Mouse (Mus musculus): ENCODE measurements around the gene Hap1. TPM values are rescaled to one million over a fixed set of nuclear protein-coding genes. Genes with fewer than 3 reads are reported as not detected.
"Not testable (repeated sequence)": the region's sequence is repeated elsewhere in the genome, so short reads cannot be mapped to it uniquely, and the experiment has no call there.

Gene Hap1
- polyA plus RNA-seq, 1 experiment from 2014 or later = 13.8 TPM

DNA sequence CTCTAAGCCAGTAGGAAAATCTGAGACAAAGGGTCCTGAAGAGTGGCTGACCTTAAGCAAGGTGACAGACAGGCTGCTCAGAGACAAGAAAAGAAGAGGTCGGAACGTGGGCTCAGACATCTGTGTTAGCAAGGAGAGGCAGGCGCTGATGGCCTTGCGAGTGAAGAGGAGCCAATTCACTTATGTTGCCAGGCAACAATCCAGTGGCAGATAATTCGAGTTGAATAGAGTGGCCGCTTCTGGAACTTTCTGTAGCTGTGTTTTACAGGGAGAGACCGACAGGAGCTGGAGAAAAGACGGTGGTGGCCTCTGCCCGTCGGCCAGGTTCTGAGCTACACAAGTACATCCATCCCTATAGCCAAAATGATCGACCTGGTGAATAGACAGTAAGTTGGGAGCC, 28.6 kb downstream of the Hap1 start:
- Histone ChIP-seq H3K9me3 (replicated peaks; ENCODE audit: low read length) (no peaks in the 10 kb centered on the region), H3K36me3 (ENCODE audit: insufficient read depth, low read length) (peaks cover 5% of the 10 kb centered on the region; the same call in 1 of the 2 replicates), H3K4me3 (replicated peaks; ENCODE audit: low read depth, low read length) (no peak overlapping the region), H3K4me1 (replicated peaks; ENCODE audit: insufficient read depth, low read length) (no peaks in the 10 kb centered on the region), H3K9ac (ENCODE audit: low read depth, low read length) (no peak overlapping the region), H3K27ac (no peak overlapping the region), H3K27me3 (ENCODE audit: insufficient read depth, low read length) (no peaks in the 10 kb centered on the region), H3K4me2 (ENCODE audit: low read length) (no peak overlapping the region)
- DNase-seq (ENCODE audit: low spot score) (no peak), ATAC-seq (replicated peaks; ENCODE audit: low FRiP score, low read depth) (no peak)
- no peak for TF ChIP-seq CTCF (IDR thresholded peaks at IDR 0.05; ENCODE audit: low read depth)
- whole genome bisulfite sequencing = 84% methylated on average over 11 of the region's 11 CpGs

DNA sequence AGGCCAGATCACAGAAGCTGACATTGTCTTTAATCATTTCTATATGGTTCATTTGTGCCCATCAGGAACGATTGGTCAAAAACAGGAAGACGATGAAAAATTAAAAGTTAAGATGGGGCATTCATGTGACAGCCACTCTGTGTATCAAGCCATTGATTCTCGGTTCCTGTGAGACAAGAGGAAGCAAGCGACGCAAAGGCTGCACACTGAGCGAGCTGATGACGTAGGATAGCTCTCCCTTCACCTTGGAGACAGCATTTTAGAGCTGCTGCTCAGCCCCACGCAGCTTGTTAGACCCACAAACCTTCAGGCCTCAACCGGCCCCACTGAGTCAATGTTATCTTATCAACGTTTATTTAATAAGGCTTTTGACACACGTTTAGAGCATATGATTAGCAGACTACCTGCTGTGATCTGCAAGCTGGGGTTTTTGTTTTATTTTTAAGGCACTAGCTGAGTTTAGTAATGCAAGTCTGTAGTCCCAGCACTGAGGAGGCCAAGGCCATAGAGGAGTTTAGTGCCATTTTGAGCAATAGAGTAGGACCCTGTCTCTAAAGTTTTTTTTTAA, 30.8 kb downstream of the Hap1 start:
- WGBS = 84% methylated on average over 11 of the region's 11 CpGs
- Histone ChIP-seq H3K27ac (no peak overlapping the region), H3K36me3 (ENCODE audit: insufficient read depth, low read length) (peaks cover 17% of the 10 kb centered on the region), H3K9me3 (replicated peaks; ENCODE audit: low read length) (no peaks in the 10 kb centered on the region), H3K4me2 (ENCODE audit: low read length) (no peak overlapping the region), H3K4me1 (replicated peaks; ENCODE audit: insufficient read depth, low read length) (no peaks in the 10 kb centered on the region), H3K4me3 (replicated peaks; ENCODE audit: low read depth, low read length) (no peak overlapping the region), H3K9ac (ENCODE audit: low read depth, low read length) (no peak overlapping the region), H3K27me3 (ENCODE audit: insufficient read depth, low read length) (no peaks in the 10 kb centered on the region)
- DNase-seq (ENCODE audit: low spot score) = no peak
- ATAC-seq (replicated peaks; ENCODE audit: low FRiP score, low read depth) = no peak
- TF ChIP-seq CTCF (IDR thresholded peaks at IDR 0.05; ENCODE audit: low read depth) = no peak

DNA sequence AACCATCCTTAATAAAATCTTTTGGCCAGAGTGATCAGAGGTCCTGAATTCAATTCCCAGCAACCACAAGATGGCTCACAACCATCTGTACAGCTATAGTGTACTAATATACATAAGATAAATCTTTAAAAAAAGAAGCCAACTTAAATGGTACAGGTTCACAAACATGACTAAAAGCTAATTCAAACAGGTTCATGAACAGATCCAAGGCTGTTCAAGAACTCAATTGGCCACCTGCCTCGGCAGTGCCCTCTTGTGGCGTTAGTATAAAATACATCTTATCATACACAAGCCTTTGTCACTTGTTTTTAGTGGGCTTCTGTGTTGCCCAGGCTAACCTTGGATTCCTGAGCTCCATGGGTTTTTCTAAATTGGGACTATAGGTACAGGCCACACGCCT, 32.4 kb downstream of the Hap1 start:
- ATAC-seq (replicated peaks; ENCODE audit: low FRiP score, low read depth) (no peak), DNase-seq (ENCODE audit: low spot score) (peak; percentile 85)

DNA sequence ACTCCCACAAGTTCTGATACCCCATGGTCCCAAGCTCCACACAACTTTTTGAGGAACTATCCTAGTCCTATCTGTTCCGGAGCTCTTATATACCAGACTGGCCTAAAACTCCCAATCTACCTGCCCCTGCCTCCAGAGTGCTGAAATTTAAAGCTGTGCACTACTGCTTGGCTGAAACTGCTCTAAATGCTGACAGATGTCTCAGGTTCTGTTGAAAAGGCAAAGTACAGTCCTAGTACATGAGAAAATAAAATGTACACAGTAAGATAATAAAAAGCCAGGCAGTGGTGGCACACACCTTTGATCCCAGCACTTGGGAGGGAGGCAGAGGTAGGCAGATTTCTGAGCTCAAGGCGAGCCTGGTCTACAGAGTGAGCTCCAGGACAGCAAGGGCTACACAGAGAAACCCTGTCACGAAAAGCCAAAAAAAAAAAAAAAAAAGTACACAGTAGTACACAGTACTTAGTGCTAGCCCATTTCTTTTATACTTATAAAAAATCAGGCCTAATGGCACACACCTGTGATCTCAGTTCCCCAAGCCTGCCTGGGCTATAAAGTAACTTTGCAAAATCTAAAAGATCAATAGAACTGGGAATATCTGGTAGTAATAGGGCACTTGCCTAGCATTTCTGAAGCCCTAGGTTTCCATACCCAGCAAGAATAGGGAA, 33.2 kb downstream of the Hap1 start:
- 62% methylated on average over 3 of the region's 3 CpGs for WGBS

More for the DNA sequence above, 32.4 kb downstream of the Hap1 start:
- Histone ChIP-seq H3K9me3 (replicated peaks; ENCODE audit: low read length) (no peaks in the 10 kb centered on the region), H3K4me3 (replicated peaks; ENCODE audit: low read depth, low read length) (no peak overlapping the region), H3K27ac (no peak overlapping the region), H3K9ac (ENCODE audit: low read depth, low read length) (no peak overlapping the region), H3K36me3 (ENCODE audit: insufficient read depth, low read length) (peaks cover 17% of the 10 kb centered on the region), H3K4me1 (replicated peaks; ENCODE audit: insufficient read depth, low read length) (no peaks in the 10 kb centered on the region), H3K27me3 (ENCODE audit: insufficient read depth, low read length) (no peaks in the 10 kb centered on the region), H3K4me2 (ENCODE audit: low read length) (no peak overlapping the region)
- TF ChIP-seq CTCF (IDR thresholded peaks at IDR 0.05; ENCODE audit: low read depth) = peak; percentile 83
- 22% methylated on average over 3 of the region's 3 CpGs for WGBS

DNA sequence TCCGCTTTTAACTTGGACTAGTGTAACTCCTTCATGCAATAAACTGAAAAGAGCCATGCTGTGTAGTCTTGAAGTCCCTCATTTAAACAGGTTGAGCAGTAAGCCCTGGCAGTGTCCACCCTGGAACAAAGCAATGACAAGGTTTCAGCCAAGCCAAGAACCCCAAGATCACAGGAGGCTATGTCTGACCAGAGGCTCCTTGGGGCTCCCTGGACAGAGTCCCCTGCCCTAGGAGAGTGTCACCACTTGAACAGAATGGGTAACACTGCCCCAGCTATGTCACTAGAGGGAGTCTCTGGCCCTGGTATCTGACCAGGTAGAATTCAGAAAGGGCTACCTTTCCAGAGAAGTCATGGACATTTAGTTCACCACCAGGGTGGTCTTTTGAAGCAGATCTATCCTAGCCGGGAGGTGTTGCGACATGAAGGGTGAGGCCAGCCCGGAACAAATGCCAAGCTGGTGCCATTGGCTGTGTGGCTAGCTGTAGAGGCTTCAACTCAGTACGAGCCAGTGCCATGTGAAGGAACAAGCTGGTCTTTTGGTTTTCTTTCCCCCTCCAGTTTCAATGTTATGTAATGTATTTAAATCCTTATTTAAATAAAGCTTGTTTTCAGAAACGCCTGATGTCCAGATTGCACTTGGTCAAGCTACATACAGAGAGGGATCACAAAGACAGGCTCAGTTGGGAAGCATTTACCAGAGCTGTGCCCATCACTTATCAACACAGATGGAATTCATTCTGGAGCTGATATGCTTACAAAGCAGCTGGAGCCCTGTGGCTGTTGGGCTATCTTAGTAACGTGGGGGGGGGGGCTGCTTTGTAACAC, 34.2 kb downstream of the Hap1 start:
- not testable (repeated sequence) for H3K27me3 ChIP-seq (ENCODE audit: insufficient read depth, low read length); H3K4me2 ChIP-seq (ENCODE audit: low read length); H3K4me3 ChIP-seq (replicated peaks; ENCODE audit: low read depth, low read length); H3K27ac ChIP-seq; H3K4me1 ChIP-seq (replicated peaks; ENCODE audit: insufficient read depth, low read length); ATAC-seq (replicated peaks; ENCODE audit: low FRiP score, low read depth); H3K9me3 ChIP-seq (replicated peaks; ENCODE audit: low read length); H3K9ac ChIP-seq (ENCODE audit: low read depth, low read length); DNase-seq (ENCODE audit: low spot score)
- 84% methylated on average over 7 of the region's 7 CpGs for WGBS
- H3K36me3 ChIP-seq (ENCODE audit: insufficient read depth, low read length) = peaks cover 17% of the 10 kb centered on the region

More for the DNA sequence above, 33.2 kb downstream of the Hap1 start:
- no peak overlapping the region for H3K9ac ChIP-seq (ENCODE audit: low read depth, low read length)
- H3K4me3 ChIP-seq (replicated peaks; ENCODE audit: low read depth, low read length) = no peak overlapping the region
- H3K27me3 ChIP-seq (ENCODE audit: insufficient read depth, low read length) = no peaks in the 10 kb centered on the region
- peak overlapping the region; percentile 5; the same call in 1 of the 2 replicates for H3K27ac ChIP-seq
- TF ChIP-seq CTCF (IDR thresholded peaks at IDR 0.05; ENCODE audit: low read depth) = no peak
- no peak for ATAC-seq (replicated peaks; ENCODE audit: low FRiP score, low read depth)
- DNase-seq (ENCODE audit: low spot score) = no peak
- no peak overlapping the region for H3K4me2 ChIP-seq (ENCODE audit: low read length)
- peaks cover 17% of the 10 kb centered on the region for H3K36me3 ChIP-seq (ENCODE audit: insufficient read depth, low read length)
- H3K4me1 ChIP-seq (replicated peaks; ENCODE audit: insufficient read depth, low read length) = no peaks in the 10 kb centered on the region
- no peaks in the 10 kb centered on the region for H3K9me3 ChIP-seq (replicated peaks; ENCODE audit: low read length)

DNA sequence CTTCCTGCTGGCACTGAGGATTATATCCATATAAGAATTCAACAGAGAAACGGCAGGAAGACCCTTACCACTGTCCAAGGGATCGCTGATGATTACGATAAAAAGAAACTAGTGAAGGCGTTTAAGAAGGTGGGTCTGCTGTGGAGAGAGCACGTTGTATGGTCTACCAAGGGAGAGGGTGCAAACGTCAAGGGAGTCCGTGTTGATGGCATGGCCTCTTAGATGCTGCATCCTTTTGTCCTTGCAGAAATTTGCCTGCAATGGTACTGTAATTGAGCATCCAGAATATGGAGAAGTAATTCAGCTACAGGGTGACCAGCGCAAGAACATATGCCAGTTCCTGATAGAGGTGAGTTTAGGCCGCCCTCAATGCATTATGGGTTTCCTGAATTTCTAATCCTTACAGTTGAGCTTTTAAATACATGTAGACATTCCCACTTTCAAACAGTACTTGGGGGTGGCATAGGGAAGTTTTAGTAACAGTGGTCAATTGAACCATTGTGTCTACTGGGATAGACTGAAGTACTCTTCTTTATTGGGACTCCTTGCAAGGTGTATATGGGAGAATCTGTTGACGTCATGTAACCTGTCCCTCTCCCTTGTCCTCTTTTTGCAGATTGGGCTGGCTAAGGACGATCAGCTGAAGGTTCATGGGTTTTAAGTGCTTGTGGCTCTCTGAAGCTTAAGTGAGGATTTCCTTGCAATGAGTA, 35.1 kb downstream of the Hap1 start:
- DNase-seq (ENCODE audit: low spot score); ATAC-seq (replicated peaks; ENCODE audit: low FRiP score, low read depth); H3K9me3 ChIP-seq (replicated peaks; ENCODE audit: low read length); H3K4me1 ChIP-seq (replicated peaks; ENCODE audit: insufficient read depth, low read length); H3K27me3 ChIP-seq (ENCODE audit: insufficient read depth, low read length): not testable (repeated sequence)
- H3K9ac ChIP-seq (ENCODE audit: low read depth, low read length) = peak overlapping the region; percentile 98
- peak overlapping the region; percentile 82 for H3K4me3 ChIP-seq (replicated peaks; ENCODE audit: low read depth, low read length)
- peak overlapping the region; percentile 62 for H3K4me2 ChIP-seq (ENCODE audit: low read length)
- peaks cover 17% of the 10 kb centered on the region for H3K36me3 ChIP-seq (ENCODE audit: insufficient read depth, low read length)
- peak overlapping the region; percentile 100; the same call in 1 of the 2 replicates for H3K27ac ChIP-seq
- 18% methylated on average over 11 of the region's 11 CpGs for WGBS

All from kidney, postnatal 0 days (tissue).